Mouse (Mus musculus): ENCODE data around the gene Tdrd1. TPM values are rescaled to one million over a fixed set of nuclear protein-coding genes. Genes with fewer than 3 reads are reported as not detected.

Gene Tdrd1
- total and polyA plus RNA-seq, 3 experiments: 0.07 TPM; not detected in 2

- Histone ChIP-seq H3K36me3 (replicated peaks in 1 of 2; ENCODE audit: control insufficient read depth in 1 of 2, insufficient read depth in 1 of 2, low read length in 1 of 2) (peaks cover 57 to 82% of the 10 kb centered on the region in 2 experiments), H3K4me3 (replicated peaks in 1 of 3; ENCODE audit: low read depth in 2 of 3, low read length in 2 of 3, poor library complexity in 1 of 3) (no peak overlapping the region), H3K79me2 (replicated peaks; ENCODE audit: control insufficient read depth, extremely low read depth, insufficient read depth, poor library complexity, severe bottlenecking) (no peaks in the 10 kb centered on the region), H3K4me1 (ENCODE audit: control insufficient read depth in 1 of 2, insufficient read depth in 2 of 2) (peaks cover 0 to 18% of the 10 kb centered on the region in 2 experiments; a peak in 2 of 4 replicates), H3K27ac (ENCODE audit: insufficient read depth, low read depth) (no peak overlapping the region), H3K9me3 (replicated peaks; ENCODE audit: low read length) (no peaks in the 10 kb centered on the region), H3K27me3 (replicated peaks) (no peaks in the 10 kb centered on the region), H3K9ac (ENCODE audit: insufficient read depth, low read depth) (no peak overlapping the region), H3K4me2 (ENCODE audit: insufficient read depth, low read depth, poor library complexity, severe bottlenecking) (no peak overlapping the region)
- DNase-seq (ENCODE audit: extremely low read depth): peak; percentile 66
- TF ChIP-seq POLR2A (IDR thresholded peaks at IDR 0.05; ENCODE audit: low read depth, low read length) (no peak), PAX5 (IDR thresholded peaks at IDR 0.05; ENCODE audit: low read length) (no peak), ZNF384 (IDR thresholded peaks at IDR 0.05; ENCODE audit: low read depth, low read length) (no peak), IRF4 (IDR thresholded peaks at IDR 0.05; ENCODE audit: low read depth, low read length) (no peak), CTCF (conservative IDR thresholded peaks at IDR 0.05 in 1 of 2, IDR thresholded peaks at IDR 0.05 in 1 of 2; ENCODE audit: low read depth in 2 of 2, low read length in 2 of 2) (0 out of 4 replicates have a peak, but pooled peaks of 1 of the 2 experiments have one; percentile 15)
- in situ Hi-C loops (cut with MboI; ENCODE audit: low pct_ligation_motif_present, low pct_unique_long_range_greater_than_20kb, low sequenced_read_pairs): no loop called here
- dilution Hi-C loops (cut with MboI; ENCODE audit: extremely low pct_ligation_motif_present, extremely low pct_unique_long_range_greater_than_20kb, low sequenced_read_pairs): no loop called here
Measured at GRCm38 (mm10) chr19:56805366-56805765, 20.6 kb upstream of the Tdrd1 start.

GRCm38 (mm10) chr19:56807122-56807521 lies 18.9 kb upstream of the Tdrd1 start:
- no peak overlapping the region for H3K4me2 ChIP-seq (ENCODE audit: insufficient read depth, low read depth, poor library complexity, severe bottlenecking)
- peaks cover 46 to 79% of the 10 kb centered on the region in 2 experiments for H3K36me3 ChIP-seq (replicated peaks in 1 of 2; ENCODE audit: control insufficient read depth in 1 of 2, insufficient read depth in 1 of 2, low read length in 1 of 2)
- H3K4me1 ChIP-seq (ENCODE audit: control insufficient read depth in 1 of 2, insufficient read depth in 2 of 2): peaks cover 0 to 13% of the 10 kb centered on the region in 2 experiments; a peak in 2 of 4 replicates
- no peaks in the 10 kb centered on the region for H3K79me2 ChIP-seq (replicated peaks; ENCODE audit: control insufficient read depth, extremely low read depth, insufficient read depth, poor library complexity, severe bottlenecking)
- DNase-seq (ENCODE audit: extremely low read depth): no peak
- H3K9ac ChIP-seq (ENCODE audit: insufficient read depth, low read depth): no peak overlapping the region
- H3K27ac ChIP-seq (ENCODE audit: insufficient read depth, low read depth): no peak overlapping the region
- H3K9me3 ChIP-seq (replicated peaks; ENCODE audit: low read length): no peaks in the 10 kb centered on the region
- TF ChIP-seq GABPA (IDR thresholded peaks at IDR 0.05; ENCODE audit: insufficient replicate concordance, low read depth, low read length): no peak
- TF ChIP-seq POLR2A (IDR thresholded peaks at IDR 0.05; ENCODE audit: low read depth, low read length): no peak
- no peak for TF ChIP-seq TBP (conservative IDR thresholded peaks at IDR 0.05; ENCODE audit: low read depth, low read length)
- no peak for TF ChIP-seq POLR2AphosphoS2 (IDR thresholded peaks at IDR 0.05; ENCODE audit: low read depth, low read length)
- no peak for TF ChIP-seq UBTF (IDR thresholded peaks at IDR 0.05; ENCODE audit: low read depth, low read length)
- no peak for TF ChIP-seq JUN (IDR thresholded peaks at IDR 0.05; ENCODE audit: insufficient read depth, low read depth, low read length)
- TF ChIP-seq ZKSCAN1 (IDR thresholded peaks at IDR 0.05; ENCODE audit: borderline replicate concordance, low read depth, low read length): no peak
- H3K27me3 ChIP-seq (replicated peaks): no peaks in the 10 kb centered on the region
- dilution Hi-C loops (cut with MboI; ENCODE audit: extremely low pct_ligation_motif_present, extremely low pct_unique_long_range_greater_than_20kb, low sequenced_read_pairs): no loop called here
- in situ Hi-C loops (cut with MboI; ENCODE audit: low pct_ligation_motif_present, low pct_unique_long_range_greater_than_20kb, low sequenced_read_pairs): no loop called here
- no peak overlapping the region for H3K4me3 ChIP-seq (replicated peaks in 1 of 3; ENCODE audit: low read depth in 2 of 3, low read length in 2 of 3, poor library complexity in 1 of 3)

- Histone ChIP-seq H3K27me3 (replicated peaks) (no peaks in the 10 kb centered on the region), H3K79me2 (replicated peaks; ENCODE audit: control insufficient read depth, extremely low read depth, insufficient read depth, poor library complexity, severe bottlenecking) (no peaks in the 10 kb centered on the region), H3K36me3 (replicated peaks in 1 of 2; ENCODE audit: control insufficient read depth in 1 of 2, insufficient read depth in 1 of 2, low read length in 1 of 2) (peaks cover 44 to 78% of the 10 kb centered on the region in 2 experiments), H3K4me2 (ENCODE audit: insufficient read depth, low read depth, poor library complexity, severe bottlenecking) (no peak overlapping the region), H3K4me1 (ENCODE audit: control insufficient read depth in 1 of 2, insufficient read depth in 2 of 2) (peaks cover 0 to 13% of the 10 kb centered on the region in 2 experiments; a peak in 2 of 4 replicates), H3K9me3 (replicated peaks; ENCODE audit: low read length) (no peaks in the 10 kb centered on the region), H3K27ac (ENCODE audit: insufficient read depth, low read depth) (no peak overlapping the region), H3K4me3 (replicated peaks in 1 of 3; ENCODE audit: low read depth in 2 of 3, low read length in 2 of 3, poor library complexity in 1 of 3) (no peak overlapping the region), H3K9ac (ENCODE audit: insufficient read depth, low read depth) (no peak overlapping the region)
- dilution Hi-C loops (cut with MboI; ENCODE audit: extremely low pct_ligation_motif_present, extremely low pct_unique_long_range_greater_than_20kb, low sequenced_read_pairs): no loop called here
- TF ChIP-seq RAD21 (IDR thresholded peaks at IDR 0.05; ENCODE audit: low read depth, low read length) (peak; percentile 30), CTCF (conservative IDR thresholded peaks at IDR 0.05 in 1 of 2, IDR thresholded peaks at IDR 0.05 in 1 of 2; ENCODE audit: low read depth in 2 of 2, low read length in 2 of 2) (peak; percentile 9 to 50; a peak in 2 of 4 replicates), SMC3 (IDR thresholded peaks at IDR 0.05; ENCODE audit: low read depth, low read length) (peak; percentile 33), POLR2AphosphoS2 (IDR thresholded peaks at IDR 0.05; ENCODE audit: low read depth, low read length) (no peak), E2F4 (IDR thresholded peaks at IDR 0.05; ENCODE audit: insufficient replicate concordance, low read depth, low read length) (no peak), NELFE (IDR thresholded peaks at IDR 0.05; ENCODE audit: low read depth, low read length) (no peak)
- in situ Hi-C loops (cut with MboI; ENCODE audit: low pct_ligation_motif_present, low pct_unique_long_range_greater_than_20kb, low sequenced_read_pairs): no loop called here
- no peak for DNase-seq (ENCODE audit: extremely low read depth)
Measured at GRCm38 (mm10) chr19:56808771-56809170, 17.2 kb upstream of the Tdrd1 start.
